Mouse (Mus musculus) layer of hippocampus, adult 9-10 months (tissue): Measurements from ENCODE around the gene Orai1.
A peak's percentile ranks its signal among the peaks of the same experiment; 100 is the strongest.

Experiments
- DNase-seq: peaks from one replicate; pipeline ENCODE4 v3.0.0; 2022; ENCODE audit warnings: low spot score

Gene Orai1

DNA sequence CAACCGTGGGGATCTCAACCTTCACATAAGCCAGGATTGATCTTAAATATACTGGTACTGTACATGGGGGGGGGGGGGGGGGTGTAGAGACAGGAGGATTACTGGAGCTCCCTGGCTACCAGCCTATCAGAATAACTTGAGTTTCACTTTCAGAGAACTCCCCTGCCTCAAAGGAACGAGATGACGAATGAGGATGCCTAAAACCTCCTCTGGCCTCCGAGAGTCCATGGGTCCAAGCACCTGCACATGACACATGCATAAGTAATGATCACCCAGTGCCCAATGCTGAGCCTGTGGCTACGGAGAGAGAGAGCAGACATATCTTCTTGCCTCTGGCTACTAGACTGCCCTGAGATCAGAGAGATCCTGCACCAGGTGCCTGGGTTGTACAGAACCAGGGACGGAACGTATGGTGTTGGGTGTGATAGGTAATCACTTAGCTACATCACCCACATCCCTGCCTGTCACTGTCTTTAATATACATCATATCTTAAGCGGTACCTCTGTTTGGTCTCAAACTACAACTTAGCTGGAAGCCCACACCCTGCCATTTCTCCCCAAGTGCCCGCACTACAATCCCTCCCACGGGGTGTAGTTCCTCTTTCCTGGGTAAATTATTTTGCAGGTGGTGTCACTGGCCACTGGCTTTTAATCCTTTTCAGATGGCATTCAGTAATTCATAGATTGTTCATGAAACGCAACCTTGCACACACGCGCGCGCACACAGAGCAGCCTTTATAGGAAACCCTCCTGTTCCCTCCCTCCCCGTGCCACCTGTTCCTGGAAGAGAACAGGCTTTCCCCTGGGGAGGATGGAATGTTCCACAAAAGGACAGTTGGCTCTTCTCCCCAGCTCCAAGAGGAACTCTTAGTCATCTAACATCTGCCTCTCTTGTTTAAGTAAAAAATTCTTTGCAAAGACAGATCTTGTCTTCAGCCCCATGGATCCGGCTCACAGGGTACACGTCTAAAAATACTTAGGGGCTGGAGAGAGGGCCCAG is 17.4 kb upstream of the Orai1 start:
- no peak for DNase-seq

- DNase-seq: no peak
These were observed 14.0 kb upstream of the Orai1 start for GRCm38 (mm10) chr5:123000901-123001300.

DNA sequence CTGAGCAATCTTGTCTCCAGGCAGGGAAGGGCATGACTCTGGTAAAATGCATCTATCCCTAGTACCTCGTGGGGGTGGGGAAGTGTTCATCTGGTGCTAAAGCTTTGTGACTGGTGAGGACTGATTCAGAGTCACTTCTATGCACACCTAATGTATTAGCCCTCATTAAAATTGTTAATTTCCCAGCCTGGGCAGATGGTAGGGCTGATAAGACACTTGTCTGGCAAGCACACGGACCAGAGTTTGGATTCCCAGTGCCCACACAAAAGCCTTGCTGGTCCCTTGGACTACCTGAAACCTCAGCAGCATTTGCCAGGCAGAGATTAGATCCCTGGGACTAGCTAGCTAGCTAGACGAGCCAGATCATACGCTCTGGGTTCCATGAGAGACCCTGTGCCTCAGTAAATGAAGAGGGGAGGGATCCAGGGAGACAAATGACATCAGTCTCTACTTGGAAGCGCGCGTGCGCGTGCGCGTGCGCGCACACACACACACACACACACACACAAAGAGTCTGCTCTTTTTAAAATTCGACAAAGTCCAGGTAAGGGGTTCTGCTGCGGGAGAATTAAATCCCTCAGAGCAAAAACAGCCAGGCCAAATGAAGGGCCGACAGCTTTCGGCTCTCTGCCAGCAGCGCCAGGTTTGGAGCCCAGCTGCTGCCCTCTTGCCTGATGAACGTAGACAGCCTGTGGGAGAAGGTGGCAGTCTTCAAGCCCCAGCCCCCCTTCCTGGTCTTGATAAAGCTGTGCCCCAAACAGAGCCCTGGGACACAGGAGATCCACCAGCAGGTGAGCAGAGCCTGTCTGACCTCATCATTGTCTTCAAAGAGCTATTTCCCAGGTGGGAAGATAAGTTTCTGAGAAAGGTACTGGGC is 8.9 kb upstream of the Orai1 start:
- no peak for DNase-seq

GRCm38 (mm10) chr5:123008877-123009493 is 5.9 kb upstream of the Orai1 start:
- no peak for DNase-seq

- no peak for DNase-seq
These were observed 5.0 kb upstream of the Orai1 start for GRCm38 (mm10) chr5:123009873-123010272.

- DNase-seq: no peak
These were observed 4.1 kb upstream of the Orai1 start for GRCm38 (mm10) chr5:123010806-123011205.

GRCm38 (mm10) chr5:123011705-123012104 is 3.2 kb upstream of the Orai1 start:
- DNase-seq: no peak

DNA sequence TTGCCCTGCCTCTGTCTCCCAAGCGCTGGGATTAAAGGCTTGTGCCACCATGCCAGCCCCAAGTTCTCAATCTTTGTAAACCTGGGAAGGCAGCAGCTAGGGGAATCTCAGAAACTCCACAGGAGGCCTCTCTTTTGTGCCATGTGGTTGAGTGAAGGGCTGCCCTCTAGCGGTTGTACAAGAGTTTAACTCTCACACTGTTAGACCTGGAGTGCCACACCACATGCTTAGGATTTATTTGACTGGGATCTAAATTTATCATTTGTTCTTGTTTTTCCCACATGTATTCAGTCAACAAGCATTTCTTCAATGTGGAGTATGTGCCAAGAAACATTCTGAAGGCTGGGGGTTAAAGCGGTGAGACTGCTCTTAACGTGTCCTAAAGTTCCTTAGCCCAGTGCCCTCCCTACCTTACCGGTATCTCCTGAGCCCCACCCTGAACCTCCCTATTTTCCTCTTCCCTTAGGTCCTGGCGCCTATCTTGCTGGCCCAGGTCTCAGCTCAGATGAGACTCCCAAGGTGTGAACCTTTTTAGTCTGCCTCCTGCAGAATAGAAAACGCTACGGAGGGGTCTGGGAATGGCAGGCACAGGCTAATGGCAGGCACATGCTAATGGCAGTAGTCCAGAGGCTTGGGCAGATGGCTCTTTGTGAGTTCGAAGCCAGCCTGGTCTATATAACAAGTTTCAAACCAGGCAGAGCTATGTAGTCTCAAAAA is 1.1 kb upstream of the Orai1 start:
- DNase-seq: peak; percentile 65

GRCm38 (mm10) chr5:123015915-123016314 is 1.0 kb downstream of the Orai1 start:
- no peak for DNase-seq

DNA sequence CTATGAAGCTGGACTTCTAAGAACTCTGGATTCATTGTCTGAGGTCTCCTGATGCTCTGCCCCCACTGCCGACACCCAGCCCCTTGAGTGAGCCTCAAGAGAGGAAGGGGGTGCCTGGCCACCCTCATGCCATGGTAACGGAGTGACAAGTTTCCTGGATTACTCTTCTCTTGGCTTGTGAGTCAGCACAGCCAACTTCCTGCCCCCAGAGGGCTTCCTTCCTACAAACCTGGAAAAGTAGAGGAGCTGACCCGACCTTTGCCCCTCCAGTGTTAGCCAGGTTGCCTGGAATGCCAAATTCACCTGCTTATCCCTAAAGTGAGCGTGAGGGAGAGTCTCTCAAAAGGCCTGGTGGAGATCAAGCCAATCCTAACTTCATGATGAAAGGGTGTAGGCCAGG is 2.6 kb downstream of the Orai1 start:
- no peak for DNase-seq

GRCm38 (mm10) chr5:123019336-123020016 is 4.6 kb downstream of the Orai1 start:
- DNase-seq: no peak

DNA sequence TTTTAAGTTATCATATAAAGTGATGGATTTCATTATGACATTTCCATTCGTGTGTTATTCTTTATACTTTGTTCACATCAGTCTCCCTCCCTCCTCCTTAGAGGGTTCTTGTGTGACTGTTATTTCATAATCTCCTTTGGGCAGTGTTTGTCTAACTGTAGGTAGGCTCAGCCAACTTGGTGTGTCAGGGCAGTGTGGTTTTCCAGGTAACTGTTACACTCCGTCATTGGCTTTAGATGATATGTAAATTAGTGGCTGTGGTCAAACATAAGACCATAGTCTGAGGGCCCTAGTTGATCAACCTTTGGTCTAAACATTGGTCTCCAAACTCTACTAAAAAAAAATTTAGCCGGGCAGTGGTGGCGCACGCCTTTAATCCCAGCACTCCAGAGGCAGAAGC is 5.6 kb downstream of the Orai1 start:
- no peak for DNase-seq

- no peak for DNase-seq
These were observed 6.6 kb downstream of the Orai1 start for GRCm38 (mm10) chr5:123021438-123021837.

DNA sequence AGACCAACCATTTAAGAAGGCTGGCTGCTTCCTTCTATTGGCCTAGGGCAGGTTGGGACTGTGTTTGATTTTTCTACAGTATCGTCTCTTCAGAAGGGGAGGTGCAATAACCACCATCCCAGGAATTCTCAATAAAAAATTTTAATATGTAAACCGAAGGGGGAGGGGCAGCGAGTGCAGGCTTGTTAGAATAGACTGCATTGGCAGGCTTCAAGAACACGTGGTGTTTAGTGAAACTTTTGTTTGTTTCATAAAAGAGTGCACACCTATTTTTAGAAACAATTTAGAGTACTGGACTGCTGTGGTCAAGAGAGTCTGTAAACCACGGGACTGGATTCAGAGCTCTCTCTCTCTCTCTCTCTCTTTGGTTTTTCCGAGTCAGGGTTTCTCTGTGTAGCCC is 8.2 kb downstream of the Orai1 start:
- no peak for DNase-seq

- DNase-seq: no peak
These were observed 9.4 kb downstream of the Orai1 start for GRCm38 (mm10) chr5:123024312-123024711.

- no peak for DNase-seq
These were observed 10.2 kb downstream of the Orai1 start for GRCm38 (mm10) chr5:123024965-123025573.

- DNase-seq: no peak
These were observed 11.5 kb downstream of the Orai1 start for GRCm38 (mm10) chr5:123026414-123026813.

GRCm38 (mm10) chr5:123027436-123027835 is 12.6 kb downstream of the Orai1 start:
- DNase-seq: no peak

- no peak for DNase-seq
These were observed 14.9 kb downstream of the Orai1 start for GRCm38 (mm10) chr5:123029729-123030128.

DNA sequence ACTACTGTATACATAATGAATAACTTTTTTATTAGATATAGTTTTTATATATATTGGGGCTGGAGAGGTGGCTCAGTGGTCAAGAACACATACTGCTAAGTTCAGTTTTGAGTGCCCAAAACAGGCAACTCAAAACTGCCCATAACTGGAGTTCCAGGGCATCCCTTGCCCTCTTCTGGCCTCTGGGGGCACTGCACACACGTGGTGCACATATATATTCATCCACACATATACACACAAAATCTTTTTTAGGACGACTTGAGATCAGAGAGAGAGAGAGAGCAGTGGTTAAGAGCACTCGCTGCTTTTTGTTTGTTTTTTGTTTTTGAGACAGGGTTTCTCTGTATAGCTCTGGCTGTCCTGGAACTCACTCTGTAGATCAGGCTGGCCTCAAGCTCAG is 16.4 kb downstream of the Orai1 start:
- DNase-seq: no peak
